Mouse (Mus musculus): ENCODE results near the gene Map4k2. TPM values are rescaled to one million over a fixed set of nuclear protein-coding genes. Genes with fewer than 3 reads are reported as not detected.
"Not testable (repeated sequence)": the region's sequence is repeated elsewhere in the genome, so short reads cannot be mapped to it uniquely, and the experiment has no call there.

Gene Map4k2
- total RNA-seq (2021) = 10 to 100 TPM; 29.9 to 32.2 TPM
- long read RNA-seq, experiment 1, partial matches to known transcripts = 5 of 8 reads
- long read RNA-seq, experiment 1, other reads (novel, unspliced or antisense) = 3 of 8 reads
- long read RNA-seq, experiment 2, full-length matches to known transcripts = 3 of 8 reads
- long read RNA-seq, experiment 2, partial matches to known transcripts = 1 of 8 reads
- long read RNA-seq, experiment 2, other reads (novel, unspliced or antisense) = 4 of 8 reads

DNA sequence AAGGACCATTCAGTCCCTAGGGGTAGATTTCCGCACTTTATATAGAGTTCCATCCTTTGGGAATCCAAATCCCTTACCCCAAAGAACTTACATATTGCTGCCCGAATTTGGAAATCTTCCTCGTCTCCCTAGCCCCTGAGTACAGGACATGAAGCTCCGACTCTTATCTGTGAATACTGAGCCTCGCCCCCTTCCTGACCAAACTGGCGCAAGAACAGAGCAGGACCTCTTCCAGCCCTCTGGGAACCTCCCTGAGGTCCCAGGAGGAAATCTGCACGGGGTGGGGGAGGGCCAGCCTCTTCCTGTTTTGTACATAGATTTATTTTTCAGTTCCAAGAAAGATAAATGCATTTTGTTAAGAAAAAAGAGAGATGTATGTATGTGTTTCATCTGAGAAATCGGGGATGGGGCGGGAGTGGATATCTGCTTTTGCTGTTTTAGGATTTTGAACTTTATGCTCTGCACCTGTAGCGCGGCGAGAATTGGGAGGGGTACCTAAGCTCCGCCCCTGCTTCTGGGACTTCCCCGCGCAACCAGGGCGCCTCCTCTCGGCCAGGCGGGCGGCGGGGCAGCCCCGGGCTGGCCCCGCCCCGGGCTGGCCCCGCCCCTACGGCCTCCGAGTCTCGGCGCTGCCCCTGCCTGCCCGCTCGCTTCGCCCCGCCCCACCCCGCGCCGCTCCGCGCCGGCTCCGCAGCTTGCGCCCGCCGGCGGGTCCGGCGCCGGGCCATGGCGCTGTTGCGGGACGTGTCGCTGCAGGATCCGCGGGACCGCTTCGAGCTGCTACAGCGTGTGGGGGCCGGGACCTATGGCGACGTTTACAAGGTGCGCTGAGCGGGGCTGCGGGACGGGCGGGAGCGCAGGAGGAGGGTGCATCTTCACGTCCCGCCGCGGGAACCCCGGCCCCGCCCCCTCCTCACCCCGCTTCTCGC, at the start of gene Map4k2:
Gene Map4k2, plus strand, starts transcription at position 612 of the 929 bp plus-strand sequence.
- peak; percentile 93 to 97 for DNase-seq

DNA sequence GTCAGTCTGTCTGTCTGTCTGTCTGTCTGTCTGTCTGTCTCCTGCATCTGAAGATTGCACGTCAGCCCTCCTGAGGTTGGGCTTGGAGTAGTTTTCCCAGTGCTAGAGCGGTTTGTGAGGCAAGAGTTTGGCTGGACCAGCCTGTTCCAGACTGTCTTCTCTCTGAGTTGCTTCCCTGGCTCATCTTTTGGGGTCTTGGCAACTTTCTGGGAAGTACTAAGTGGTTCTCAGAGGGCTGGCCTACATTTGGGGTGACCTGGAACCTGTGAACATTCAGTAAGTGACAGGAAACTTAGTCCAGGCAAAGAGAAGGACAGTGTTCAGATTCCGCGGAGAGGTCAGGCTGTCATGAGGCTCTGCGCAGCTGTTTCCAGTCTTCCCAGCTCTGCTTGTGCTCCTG, 48.7 kb upstream of the Map4k2 start:
- DNase-seq = no peak

DNA sequence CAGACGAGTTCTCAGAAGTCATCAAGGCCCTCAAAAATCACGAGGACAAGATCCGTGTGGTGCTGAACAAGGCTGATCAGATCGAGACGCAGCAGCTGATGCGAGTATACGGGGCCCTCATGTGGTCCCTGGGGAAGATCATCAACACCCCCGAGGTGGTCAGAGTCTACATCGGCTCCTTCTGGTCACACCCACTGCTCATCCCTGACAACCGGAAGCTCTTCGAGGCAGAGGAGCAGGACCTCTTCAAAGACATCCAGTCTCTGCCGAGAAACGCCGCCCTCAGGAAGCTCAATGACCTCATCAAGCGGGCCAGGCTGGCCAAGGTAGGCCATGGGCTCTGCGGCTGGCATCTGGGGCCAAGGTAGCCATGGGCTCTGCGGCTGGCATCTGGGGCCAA, 46.6 kb upstream of the Map4k2 start:
- DNase-seq = no peak

DNA sequence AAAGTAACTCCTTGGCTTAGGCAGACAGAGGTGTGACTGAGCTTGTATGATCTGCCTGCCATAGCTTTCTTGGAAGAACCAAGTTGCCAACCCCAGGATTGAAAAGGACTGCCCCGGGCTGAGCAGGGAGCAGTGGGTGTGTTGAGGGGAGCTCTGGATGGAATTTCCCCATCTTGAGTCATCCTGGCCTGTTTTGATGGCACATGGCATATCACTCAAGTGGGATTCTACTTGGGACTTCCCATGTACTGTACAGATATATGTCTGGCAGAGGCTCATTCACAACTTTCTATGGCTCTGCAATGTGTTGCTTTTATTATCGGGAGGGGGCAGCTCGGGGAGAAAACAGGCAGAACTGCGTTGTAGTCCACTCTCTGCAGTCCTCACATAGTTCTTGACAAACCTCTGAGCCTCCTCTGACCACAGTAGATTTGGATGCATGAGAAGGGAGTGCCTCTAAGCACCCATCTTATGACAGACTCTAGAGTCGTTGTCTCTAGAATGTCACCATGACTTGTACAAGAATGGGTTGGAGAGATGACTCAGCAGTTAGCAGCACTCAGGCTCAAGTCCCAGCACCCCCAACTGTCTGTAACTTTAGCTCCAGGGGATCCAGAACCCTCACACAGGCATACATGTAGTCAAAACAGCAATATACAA, 44.3 kb upstream of the Map4k2 start:
- no peak for DNase-seq

DNA sequence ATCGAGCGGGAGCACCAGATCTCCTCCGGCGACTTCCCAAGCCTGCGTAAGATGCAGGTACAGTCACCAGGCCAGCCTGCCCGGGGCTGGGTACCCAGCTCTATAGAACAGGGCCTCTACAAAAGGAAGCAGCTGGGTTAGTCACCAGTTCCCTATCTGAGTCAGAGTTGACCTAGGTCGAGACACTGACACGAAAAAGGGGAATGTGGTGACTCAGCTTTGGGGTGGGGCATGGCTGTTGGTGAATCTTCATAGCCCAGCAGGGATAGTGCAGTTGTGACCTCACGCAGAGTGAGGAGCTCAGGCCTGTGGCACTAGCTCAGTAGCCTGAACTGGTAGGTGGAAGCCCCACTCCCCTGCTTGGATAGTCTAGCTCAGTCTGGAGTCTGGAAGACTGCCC, 43.3 kb upstream of the Map4k2 start:
- peak; percentile 90 for DNase-seq

DNA sequence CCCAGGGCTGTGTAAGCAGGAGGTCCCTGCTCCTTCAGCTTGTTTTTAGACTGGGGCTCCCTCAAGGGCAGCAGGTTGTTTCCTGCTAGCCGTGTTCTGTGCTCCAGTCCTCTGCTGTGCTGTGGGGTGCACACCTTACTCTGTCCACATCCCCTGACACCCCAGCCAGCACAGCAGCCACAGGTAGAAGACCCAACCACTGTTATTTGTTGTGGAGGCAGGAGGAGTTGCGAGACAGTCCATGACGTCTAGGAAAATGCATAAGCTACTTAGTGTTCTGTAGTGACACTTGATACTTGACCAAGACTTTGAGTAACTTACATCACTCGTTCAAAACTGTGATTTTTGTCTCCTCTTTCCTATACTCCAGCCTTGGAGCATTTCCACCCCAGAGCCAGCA, 41.9 kb upstream of the Map4k2 start:
- no peak for DNase-seq

DNA sequence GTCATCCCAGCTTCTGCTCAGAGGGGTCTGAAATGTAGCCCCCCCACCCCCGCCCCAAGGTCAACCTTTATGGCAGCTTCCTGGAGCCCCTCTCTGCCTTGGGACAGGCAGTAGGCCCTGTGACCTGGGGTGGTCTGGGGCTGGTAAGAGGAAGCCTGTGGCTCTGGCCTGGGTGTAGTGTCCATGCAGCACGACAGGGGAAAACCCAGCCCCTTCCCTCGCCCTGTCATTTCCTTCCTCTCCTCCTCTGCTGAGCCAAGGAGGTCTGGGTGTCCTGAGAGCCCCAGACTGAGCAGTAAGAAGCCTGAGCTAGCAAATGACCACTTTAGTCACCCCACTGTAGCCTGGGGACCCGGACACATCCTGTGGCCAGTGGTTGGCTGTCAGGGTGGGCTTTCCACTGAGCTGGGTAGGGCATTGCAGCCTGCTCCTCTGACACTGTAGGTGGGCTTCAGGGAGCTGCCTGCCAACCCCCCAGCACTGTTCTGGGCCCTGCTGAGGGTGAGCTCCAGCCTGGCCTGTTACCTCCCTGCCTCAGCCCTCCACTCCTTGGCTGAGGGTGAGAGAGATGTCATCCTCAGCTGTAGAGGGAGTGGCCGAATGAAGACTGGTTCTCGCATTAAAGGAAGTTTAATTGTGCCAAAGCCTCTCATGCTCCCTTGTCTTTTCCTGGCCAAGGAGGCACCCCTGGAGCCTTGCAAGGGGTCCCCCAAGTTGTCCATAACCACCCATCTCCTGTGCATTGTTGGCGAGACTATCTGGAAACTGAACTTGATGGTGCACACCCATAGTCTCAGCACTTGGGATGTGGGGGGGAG, 41.3 kb upstream of the Map4k2 start:
- DNase-seq = no peak

DNA sequence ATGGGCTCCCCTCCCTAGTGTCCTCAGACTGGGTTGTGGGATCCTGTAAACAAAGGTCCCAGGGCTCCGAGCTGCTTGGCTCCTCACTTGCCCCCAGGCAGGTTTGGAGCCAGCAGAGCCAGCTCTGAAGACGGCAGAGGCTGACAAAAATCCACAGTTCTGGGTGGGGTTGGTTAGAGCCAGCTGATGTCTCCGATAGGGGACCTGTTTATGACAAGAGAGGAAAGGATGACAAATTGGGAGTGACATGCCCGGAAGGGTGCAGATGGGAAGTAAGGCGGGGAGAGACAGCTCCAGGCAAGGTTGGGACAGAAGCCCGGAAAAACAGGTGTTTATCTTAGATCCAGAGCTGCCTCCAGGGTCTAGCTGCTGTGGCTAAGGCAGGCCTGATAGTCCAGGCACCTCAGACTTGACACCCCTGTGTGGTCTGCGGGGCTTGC, 40.5 kb upstream of the Map4k2 start:
- no peak for DNase-seq

DNA sequence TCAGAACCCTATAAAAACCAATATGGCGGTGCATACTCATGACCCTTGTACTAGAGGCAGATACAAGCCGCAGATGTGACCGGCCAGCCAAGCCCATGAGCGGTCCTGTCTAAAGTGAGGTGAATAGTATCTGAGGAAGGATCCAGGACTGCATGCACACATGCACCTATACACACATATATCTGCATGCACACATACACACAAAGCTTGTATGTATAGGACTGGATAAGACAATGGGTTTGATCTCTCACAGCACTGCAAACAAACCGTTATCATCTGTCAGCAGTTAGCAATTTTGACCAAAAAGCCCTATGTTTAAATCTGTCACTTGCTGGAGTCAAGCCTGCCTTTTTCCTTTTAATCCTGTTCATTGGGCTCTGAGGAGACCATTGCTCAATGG, 38.8 kb upstream of the Map4k2 start:
- DNase-seq = no peak

DNA sequence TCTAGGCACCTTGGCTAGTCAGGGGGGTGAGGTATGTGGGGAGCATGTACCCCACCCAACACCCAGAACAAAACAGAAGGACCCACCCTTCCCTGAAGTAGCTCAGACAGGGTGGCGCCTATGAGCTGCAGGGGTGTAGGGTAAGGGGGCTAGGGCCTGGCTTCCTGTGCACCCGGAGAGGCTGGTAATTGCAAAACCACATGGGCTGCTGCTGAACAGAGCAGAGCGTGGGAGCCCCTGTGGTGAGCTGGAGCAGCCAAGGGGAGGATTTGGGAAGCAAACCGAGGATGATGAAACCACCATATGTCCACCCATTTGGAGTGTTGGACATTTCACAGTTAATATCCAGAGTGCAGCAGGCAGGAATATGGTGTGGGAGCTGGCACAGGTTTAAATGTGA, 38.4 kb upstream of the Map4k2 start:
- no peak for DNase-seq

DNA sequence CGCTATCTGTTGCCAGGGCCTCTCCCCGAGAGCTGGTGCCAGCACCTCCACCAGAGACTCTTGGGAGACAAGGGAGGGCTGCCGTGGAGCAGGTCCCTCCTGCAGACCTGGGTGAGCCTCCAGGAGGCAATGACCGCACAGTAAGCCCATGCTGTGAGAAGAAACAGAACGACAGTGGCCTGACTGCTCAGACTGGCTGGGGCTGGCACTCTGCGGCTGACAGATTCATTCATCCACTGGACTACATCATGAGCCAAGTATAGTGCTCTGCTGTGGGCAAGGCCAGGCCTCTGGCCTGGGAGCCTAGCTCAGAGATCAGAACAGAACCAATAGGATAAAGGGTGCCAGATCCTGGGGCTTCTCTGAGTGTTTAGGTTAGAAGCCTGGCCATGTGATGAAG, 37.1 kb upstream of the Map4k2 start:
- no peak for DNase-seq

DNA sequence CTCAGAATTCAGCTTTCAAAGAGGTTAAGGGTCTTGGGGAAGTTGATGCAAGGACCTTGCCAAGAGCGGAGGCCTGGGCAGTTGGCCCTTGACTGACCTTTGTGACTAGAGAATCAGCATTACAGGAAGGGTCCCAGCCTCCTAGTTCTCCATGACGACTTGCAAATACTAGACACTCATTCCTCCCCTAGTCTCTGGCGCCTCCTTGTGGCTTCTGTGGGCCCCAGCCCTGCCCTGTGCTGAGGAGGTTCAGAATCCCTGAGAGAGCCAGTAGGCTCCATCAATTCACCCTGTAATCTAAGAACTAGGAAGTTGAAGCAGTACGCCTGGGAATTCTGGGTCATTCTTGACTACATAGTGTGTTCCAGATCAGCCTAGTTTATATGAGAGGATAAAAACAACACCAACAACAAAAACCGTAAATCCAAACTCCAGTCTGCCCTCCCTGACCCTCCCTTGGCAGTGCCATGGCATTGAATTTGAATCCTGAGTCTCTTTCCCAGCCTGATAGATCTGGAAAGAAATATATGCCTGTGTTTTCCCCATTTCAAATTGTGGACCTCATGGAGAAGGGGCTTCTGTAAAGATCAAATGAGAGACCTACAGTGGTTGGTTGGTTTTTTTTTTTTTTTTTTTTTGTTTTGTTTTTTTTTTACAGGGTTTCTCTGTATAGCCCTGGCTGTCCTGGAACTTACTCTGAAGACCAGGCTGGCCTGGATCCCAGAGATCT, 36.0 kb upstream of the Map4k2 start:
- peak; percentile 94 to 95 for DNase-seq

DNA sequence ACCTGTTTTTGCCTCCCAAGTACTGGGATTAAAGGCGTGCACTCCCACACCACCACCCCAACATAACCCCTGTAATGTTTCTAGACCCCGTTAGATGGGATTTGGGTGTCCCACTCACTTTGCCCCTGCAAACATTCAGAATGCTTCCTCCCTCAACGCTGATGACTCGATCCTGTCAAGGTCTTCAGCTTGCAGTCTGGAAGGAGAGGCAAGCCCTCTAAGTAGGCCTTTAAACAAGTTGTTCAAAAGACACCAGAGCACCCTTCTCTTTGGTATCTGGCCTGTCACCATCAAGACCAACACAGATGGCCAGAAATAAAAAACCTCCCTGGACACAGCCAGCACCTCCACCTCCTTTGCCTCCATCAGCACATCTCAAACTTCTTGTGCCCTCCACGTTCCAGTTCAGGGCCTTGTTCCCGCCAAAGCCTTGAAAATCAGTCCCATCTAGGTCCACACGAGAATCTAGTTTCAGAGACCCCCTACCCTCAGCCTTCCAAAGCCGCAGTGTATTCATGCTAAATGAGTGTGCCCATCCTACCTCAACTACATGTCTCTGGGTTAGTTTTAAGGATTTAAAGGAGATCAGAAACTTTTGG, 35.3 kb upstream of the Map4k2 start:
- no peak for DNase-seq

DNA sequence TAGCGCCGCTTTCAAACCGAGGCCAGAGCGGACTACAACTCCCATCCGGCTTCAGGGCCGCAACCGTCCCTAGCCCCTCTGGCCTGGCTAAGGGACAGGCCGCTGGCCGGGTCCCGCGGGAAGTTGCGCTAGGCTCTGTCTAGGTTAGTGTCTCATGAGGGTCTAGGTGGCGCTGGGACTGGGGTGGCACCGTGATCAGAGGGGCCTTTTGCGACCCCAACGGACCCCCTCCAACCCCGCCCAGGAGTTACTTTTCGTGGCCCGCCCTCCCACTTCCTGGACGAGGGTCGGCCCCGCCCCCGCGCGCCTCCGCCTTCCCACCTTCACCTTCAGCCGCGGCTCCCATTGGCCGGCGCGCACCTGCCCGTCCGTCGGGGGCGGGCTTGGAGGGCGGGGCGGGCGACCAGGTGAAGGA, 34.8 kb upstream of the Map4k2 start, which contains the start of gene Cdc42bpg:
Gene Cdc42bpg, plus strand, starts transcription at position 320 of the 415 bp plus-strand sequence.
- peak; percentile 92 to 96 for DNase-seq

DNA sequence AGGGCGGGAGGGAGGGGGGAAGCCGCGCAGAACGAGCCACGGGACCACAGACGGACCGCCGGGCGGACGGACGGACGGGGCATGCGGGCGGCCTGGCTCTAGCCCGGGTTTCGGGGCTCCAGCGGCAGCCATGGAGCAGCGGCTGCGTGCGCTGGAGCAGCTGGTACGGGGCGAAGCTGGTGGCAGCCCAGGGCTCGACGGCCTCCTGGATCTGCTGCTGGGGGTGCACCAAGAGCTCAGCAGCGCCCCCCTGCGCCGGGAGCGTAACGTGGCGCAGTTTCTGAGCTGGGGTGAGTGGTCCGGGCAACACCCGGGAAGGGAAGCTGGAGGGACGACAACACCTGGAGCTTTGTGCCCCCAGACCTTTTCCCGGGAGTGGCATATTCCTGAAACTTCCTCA, 34.3 kb upstream of the Map4k2 start:
- DNase-seq = peak; percentile 82 to 90

DNA sequence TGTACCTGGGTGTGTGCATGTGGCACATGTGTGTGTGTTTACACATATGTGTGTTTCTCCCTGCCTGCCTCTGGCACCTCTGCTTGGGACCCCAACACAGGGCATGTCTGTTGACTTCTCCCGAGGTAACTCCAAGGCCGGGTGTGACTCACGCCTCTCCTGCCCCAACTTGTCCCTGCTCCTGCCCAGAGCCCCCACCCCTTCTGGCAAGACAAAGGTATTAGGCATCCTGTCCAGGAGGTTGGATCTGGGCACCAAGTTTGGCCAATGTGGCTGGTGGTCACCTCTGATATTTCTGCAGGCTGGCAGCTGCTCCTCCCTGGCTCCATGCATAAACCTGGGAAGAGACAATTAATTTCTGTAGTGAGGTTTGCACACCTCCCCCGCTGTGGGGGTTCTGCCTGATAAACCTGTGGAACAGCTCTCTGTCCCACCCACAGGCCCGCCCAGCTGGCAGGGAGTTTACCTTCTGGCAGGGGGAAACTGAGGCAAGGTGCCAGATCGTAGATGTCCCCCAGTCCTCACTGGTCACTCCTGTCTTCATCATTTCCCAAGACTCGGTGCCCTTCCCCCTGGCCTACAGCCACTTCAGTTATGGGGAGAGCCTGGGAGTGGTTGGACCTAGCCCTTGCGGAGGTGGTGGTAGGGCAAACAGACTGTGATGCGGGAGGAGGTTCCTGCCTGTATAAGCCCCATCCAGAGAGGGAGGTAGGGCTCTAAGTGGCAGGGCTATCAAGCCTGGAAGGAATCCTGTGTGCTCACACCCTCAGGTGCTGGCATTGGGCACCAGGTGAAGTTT, 33.0 kb upstream of the Map4k2 start:
- peak; percentile 69 for DNase-seq

DNA sequence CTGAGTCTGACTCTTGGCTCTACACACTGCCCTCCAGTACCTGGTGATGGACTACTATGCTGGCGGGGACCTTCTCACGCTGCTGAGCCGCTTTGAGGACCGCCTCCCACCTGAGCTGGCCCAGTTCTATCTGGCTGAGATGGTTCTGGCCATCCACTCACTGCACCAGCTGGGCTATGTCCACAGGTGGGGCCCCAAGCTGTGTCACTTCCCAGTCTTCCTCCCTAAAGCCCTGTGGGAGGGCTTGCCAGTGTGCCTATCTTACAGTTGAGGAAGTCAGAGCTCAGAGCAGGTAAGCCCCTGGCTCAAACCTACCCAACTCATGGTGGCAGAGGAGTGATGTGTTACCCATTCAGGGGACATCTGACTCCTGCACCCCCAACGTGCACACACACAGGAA, 30.8 kb upstream of the Map4k2 start:
- no peak for DNase-seq

DNA sequence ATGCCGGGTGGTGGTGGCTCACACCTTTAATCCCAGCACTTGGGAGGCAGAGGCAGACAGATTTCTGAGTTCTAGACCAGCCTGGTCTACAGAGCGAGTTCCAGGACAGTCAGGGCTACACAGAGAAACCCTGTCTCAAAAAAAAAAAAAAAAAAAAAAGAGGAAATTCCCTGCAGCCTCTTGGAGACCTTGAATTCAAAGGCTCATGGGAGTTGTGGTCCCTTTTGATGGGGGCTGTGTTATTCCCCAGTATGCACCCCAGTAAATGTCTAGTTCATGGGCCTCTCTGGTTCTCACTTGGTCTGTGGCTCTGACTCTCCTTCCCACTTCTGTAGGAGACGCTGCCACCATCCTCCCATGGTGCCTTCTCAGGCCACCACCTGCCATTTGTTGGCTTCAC, 29.2 kb upstream of the Map4k2 start:
- not testable (repeated sequence) for DNase-seq

DNA sequence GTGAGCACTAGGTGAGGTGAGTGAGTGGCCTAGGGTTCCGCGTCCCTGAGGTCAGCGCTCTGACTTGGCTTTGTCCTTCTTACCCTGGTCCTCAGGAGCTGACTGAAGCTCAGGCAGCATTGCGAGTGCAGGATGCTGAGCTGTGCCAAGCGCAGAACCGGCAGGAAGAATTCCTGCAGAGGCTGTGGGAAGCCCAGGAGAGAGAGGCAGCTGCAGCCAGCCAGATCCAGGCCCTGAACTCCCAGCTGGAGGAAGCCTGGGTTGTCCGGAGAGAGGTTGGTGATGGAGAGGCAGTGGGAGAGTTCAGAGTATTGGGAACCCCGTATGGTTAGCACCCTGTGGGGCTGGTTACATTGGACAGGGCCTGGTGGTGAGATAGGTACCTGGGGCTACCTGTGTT, 27.1 kb upstream of the Map4k2 start:
- DNase-seq = no peak

DNA sequence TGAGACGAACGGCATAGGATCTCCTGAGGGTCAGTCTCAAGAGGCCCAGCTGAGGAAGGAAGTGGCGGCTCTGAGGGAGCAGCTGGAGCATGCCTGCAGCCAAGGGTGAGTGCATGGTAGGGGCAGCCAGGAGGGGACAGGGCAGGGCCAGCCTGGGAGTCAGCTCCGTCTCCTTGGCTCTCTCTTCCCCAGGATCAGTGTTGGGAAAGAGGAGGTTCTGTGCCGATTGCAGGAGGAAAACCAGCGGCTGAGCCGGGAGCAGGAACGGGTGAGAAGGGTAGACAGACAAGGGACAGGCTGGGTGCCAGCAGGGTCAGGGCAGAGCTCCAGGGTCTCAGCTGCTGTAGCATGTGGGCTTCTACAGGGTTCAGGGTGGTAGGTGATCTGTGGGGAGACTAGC, 26.4 kb upstream of the Map4k2 start:
- no peak for DNase-seq

All from adrenal gland, postnatal 36 days (tissue).